Mouse (Mus musculus): ENCODE results near the gene Syne1.

DNA sequence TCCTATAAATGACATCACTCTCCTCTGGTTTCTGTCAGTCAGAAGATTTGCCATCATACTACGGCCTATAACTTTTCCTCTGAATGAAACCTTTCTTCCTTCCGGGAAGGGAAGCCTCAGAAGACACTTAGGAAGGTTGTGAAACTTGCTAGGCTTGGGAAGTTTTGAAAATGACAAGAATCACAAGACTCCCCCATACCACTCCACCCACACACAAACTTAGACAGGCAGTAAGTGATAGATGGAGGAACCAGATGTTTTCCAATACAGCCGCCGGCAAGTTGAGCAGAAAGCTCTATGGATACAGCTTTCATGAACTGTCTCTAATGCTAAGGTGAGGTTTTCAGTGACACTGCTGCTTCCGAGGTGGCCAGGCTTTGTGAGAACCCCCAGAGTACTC, 275.5 kb downstream of the Syne1 start:
- TF ChIP-seq CTCF (IDR thresholded peaks at IDR 0.05) (no peak), EP300 (IDR thresholded peaks at IDR 0.05; ENCODE audit: insufficient read depth, low read depth, low read length) (no peak)
